Mouse (Mus musculus) brown adipose tissue, adult 24 weeks (tissue): ENCODE results near the gene Gm31571. TPM values are rescaled to one million over a fixed set of nuclear protein-coding genes. Genes with fewer than 3 reads are reported as not detected.
"Not testable (repeated sequence)": the region's sequence is repeated elsewhere in the genome, so short reads cannot be mapped to it uniquely, and the experiment has no call there.

Experiments used
- H3K27ac ChIP-seq: fragments of 200-500 bp; replicated peaks from 2 replicates; pipeline ENCODE4 v1.5.1; 2012; ENCODE audit warnings: low read depth, mild to moderate bottlenecking, low read length
- H3K4me1 ChIP-seq: fragments of 200-500 bp; 2 replicates; pipeline ENCODE4 v1.6.1; 2012; ENCODE audit warnings: low read length, mixed read lengths; ENCODE audit not compliant: control insufficient read depth, insufficient read depth, insufficient read length
- H3K4me3 ChIP-seq: fragments of 200-500 bp; 2 replicates; pipeline ENCODE4 v1.5.1; 2012; ENCODE audit warnings: low read depth, mild to moderate bottlenecking, low read length, moderate library complexity; ENCODE audit not compliant: insufficient read depth
- polyA plus RNA-seq: library from polyadenylated mRNA; stranded (reverse); fragments of >200 nt; gene quantifications from 2 replicates; pipeline ENCODE4 v1.2.4, GENCODE M21; 2012; ENCODE audit not compliant: missing spikeins, insufficient read depth, insufficient read length

Gm31571 gene
- not detected in 2 replicates for polyA plus RNA-seq

DNA sequence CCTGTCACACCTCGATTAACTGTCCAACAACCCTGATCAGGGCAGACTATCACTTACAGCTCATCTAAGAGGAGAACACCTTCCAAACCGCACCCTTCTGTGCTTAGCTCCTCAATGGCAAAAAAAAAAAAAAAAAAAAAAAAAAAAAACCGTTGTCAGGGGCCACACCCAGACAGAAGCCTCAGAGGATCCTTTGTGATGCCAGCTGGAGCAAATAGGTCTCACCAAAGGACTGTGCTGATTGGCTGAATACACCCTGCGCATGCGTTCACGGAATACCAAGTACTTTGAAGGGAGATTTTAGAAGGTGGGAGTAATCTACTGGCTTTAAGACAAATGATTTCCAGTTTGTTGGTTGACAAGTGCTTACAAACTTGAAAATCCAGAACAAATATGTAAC is at the start of gene Gm31571:
Gene Gm31571 (minus strand): TSS at position 101 of the 400 bp plus-strand sequence.
- H3K27ac ChIP-seq, H3K4me3 ChIP-seq, H3K4me1 ChIP-seq: not testable (repeated sequence)
